Mouse (Mus musculus): Measurements from ENCODE around the gene Tfap2e. TPM values are rescaled to one million over a fixed set of nuclear protein-coding genes. Genes with fewer than 3 reads are reported as not detected.

Gene Tfap2e
- polyA plus RNA-seq (2015; fragmentation: Nextera tagmentation; extraction: Ambion mirVana), result 0.12 TPM in 1 of 2 replicates, not detected in the other

DNA sequence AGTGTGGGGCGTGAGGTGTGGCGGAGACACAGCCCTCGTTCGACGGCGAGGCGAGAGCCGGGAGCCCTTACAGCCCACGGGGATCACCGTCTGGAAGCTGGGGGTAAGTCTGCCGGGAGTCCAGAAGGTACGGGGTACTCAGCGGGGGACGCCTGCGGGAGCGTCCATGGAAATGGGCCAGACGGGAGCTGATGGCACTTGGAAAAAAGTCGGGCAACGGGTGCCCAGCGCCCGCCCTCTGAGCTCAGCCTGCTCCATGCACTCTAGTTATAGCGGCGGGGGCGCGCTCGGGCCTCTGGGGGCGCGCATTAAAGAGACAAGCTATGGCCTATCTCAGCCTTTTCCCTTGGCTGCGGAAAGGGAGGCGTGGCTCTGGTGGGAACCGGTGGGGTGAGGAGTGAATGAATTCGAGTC lies at the start of gene Tfap2e:
TSS of gene Tfap2e (minus strand) at position 240 of the 414 bp plus-strand sequence.

DNA sequence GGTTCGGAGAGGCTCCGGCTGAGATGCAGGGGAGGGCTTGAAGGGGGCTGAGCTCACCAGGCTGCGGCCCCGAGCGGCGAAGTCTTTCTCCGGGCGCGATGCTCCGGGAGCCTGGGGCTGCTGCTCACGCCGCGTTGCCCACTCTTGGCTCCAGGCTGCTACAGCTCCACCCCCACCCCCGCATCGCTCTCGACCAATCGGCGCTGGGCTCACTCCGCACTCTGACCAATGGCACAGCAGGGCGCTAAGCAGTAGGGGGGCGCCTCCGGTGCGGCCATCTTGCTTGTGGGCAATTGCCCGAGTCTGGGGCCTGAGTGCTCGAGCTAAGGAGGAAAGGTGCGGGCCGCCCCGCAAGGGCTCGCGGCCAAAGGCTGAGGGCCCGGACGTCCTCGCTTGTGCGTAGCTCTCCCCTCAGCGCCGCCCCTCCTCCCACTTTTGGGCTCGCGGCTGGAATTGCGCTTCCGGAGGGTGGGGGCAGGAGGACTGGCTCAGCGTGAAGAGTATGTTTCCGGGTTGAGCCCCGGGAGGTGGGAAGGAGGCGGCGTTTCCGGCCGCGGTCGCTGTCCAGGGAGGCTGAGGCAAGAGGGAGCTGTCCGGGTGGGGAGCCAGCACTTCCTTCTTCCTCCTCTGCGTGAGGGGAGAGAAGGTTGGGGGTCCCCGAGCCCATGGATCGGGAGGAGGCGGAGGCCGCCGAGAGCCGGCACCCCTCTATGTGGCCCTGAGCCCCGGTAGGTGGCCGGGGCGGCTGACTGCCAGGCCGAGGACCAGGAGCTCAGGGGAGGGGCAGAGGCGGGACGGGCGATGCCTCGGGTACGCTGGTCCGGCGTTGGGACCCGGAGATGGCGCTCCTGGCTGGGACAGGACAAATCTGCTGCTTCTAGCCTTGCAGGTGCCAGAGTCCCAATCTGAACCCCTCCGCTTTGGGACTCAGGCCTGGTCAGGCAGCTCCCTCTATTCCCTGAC lies 17.5 kb upstream of the Tfap2e start, which contains the start of the genes Ncdn and AU040320:
TSS of gene Ncdn (minus strand) at position 171 of the 963 bp plus-strand sequence.
TSS of gene AU040320 (plus strand) at position 277 of the 963 bp plus-strand sequence.

DNA sequence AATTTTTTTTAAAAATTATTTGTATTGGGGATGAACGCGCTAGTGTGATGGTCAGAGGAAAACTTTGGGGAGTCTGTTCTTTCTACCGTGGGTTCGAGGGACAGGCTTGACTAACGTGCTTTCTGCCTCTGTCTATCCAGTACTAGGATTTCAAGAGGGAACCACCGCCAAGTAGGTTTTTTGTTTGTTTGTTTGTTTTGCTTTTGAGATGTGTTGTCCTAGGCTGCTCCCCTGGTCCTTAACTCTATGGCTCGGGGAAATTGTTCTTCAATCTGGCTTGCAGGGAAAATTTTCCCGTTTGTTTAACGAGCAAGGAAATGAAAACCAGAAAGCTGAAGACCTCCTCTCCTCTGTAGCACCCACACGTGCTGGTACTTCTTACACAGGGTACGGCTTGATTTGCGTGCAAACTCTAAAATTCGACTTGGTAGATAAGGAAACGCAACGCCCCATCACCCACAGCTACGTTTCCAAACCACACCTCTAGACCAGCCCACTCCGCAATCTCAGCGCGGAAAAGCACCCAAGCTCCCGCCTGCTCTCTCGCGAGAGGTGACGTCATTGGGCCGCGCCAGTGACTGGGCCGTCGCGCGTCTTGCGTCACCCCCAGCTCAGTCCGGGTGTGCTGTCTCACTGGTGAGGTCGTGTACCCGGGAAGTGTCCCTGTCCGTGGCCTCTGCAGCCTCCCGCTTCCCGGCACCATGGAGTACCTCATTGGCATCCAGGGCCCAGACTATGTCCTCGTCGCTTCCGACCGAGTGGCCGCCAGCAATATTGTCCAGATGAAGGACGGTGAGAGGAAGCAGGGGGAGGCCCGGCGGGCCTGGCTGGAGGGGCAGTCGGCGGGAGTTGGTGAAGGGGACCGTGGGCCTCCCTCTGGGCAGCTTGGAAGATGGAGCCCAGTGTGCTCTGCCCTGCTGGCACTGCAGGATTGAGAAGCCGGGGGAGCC lies 58.7 kb downstream of the Tfap2e start, which contains the start of gene Psmb2:
TSS of gene Psmb2 (plus strand) at position 577 of the 950 bp plus-strand sequence.

Other genes starting within 250 kb of the Tfap2e start
- 0.58 and 0.60 TPM in 2 replicates for gene Ago4, start 202.8 kb downstream of the Tfap2e start, polyA plus RNA-seq (2015; fragmentation: Nextera tagmentation; extraction: Ambion mirVana)
- 6.0 and 8.5 TPM in 2 replicates for gene Clspn, start 179.3 kb downstream of the Tfap2e start, polyA plus RNA-seq (2015; fragmentation: Nextera tagmentation; extraction: Ambion mirVana)
- 2.8 and 3.3 TPM in 2 replicates for gene 5730409E04Rik, start 126.4 kb downstream of the Tfap2e start, polyA plus RNA-seq (2015; fragmentation: Nextera tagmentation; extraction: Ambion mirVana)
- 359 and 360 TPM in 2 replicates for gene Psmb2, start 58.6 kb downstream of the Tfap2e start, polyA plus RNA-seq (2015; fragmentation: Nextera tagmentation; extraction: Ambion mirVana)
- 12.9 and 13.3 TPM in 2 replicates for gene Ncdn, start 17.2 kb upstream of the Tfap2e start, polyA plus RNA-seq (2015; fragmentation: Nextera tagmentation; extraction: Ambion mirVana)
- gene AU040320, start 17.3 kb upstream of the Tfap2e start, polyA plus RNA-seq (2015; fragmentation: Nextera tagmentation; extraction: Ambion mirVana), result 13.8 and 16.0 TPM in 2 replicates
- 7.3 and 9.6 TPM in 2 replicates for gene Zmym4, start 231.9 kb upstream of the Tfap2e start, polyA plus RNA-seq (2015; fragmentation: Nextera tagmentation; extraction: Ambion mirVana)